Mouse (Mus musculus) CH12.LX (cell line): ENCODE results near the gene Ap1s3. TPM values are rescaled to one million over a fixed set of nuclear protein-coding genes. Genes with fewer than 3 reads are reported as not detected.
A peak's percentile ranks its signal among the peaks of the same experiment; 100 is the strongest.

Source experiments
- DNase-seq: peaks from one replicate; pipeline ENCODE4 v3.0.0-alpha.2; 2013; ENCODE audit errors: extremely low read depth
- H3K27ac ChIP-seq: 2 replicates; pipeline ENCODE4 v1.5.1; 2012; ENCODE audit warnings: low read depth, mild to moderate bottlenecking, control low read depth, moderate library complexity; ENCODE audit not compliant: insufficient read depth
- H3K27me3 ChIP-seq: replicated peaks from 2 replicates; pipeline ENCODE3; 2012; ENCODE audit warnings: inconsistent platforms
- H3K36me3 ChIP-seq, 2 experiments: replicated peaks in 1 of 2; 2 replicates each; pipeline versions ENCODE3 to v1.6.1; 2012; ENCODE audit warnings: inconsistent platforms in 1 of 2, low read length in 1 of 2, mild to moderate bottlenecking in 1 of 2, mixed read lengths in 1 of 2, moderate library complexity in 1 of 2; ENCODE audit not compliant: control insufficient read depth in 1 of 2, insufficient read depth in 1 of 2
- H3K4me1 ChIP-seq, 2 experiments: 2 replicates each; pipeline ENCODE4 v1.6.1; 2012; ENCODE audit warnings: inconsistent platforms in 1 of 2, moderate library complexity in 1 of 2; ENCODE audit not compliant: insufficient read depth in 2 of 2, control insufficient read depth in 1 of 2
- H3K4me2 ChIP-seq: 2 replicates; pipeline ENCODE4 v1.6.1; 2012; ENCODE audit warnings: low read depth, mild to moderate bottlenecking, control low read depth; ENCODE audit not compliant: poor library complexity, insufficient read depth, severe bottlenecking
- H3K4me3 ChIP-seq, 3 experiments: fragments of 150-350 bp in 1 of 3; sonication (generic) in 1 of 3; replicated peaks in 1 of 3; 2 replicates each; pipeline versions ENCODE3 to v1.5.1; 2011 to 2012; ENCODE audit warnings: low read depth in 2 of 3, low read length in 2 of 3, mild to moderate bottlenecking in 2 of 3, moderate library complexity in 2 of 3, control low read depth in 1 of 3, improper control_type of control experiment in 1 of 3, inconsistent platforms in 1 of 3, mixed read lengths in 1 of 3; ENCODE audit not compliant: poor library complexity in 1 of 3
- H3K79me2 ChIP-seq: replicated peaks from 2 replicates; pipeline ENCODE4 v1.6.1; 2012; ENCODE audit warnings: mild to moderate bottlenecking, moderate library complexity; ENCODE audit not compliant: control insufficient read depth, poor library complexity, insufficient read depth, severe bottlenecking; ENCODE audit errors: extremely low read depth
- H3K9ac ChIP-seq: 2 replicates; pipeline ENCODE4 v1.6.1; 2012; ENCODE audit warnings: low read depth, mild to moderate bottlenecking, control low read depth, moderate library complexity; ENCODE audit not compliant: insufficient read depth
- H3K9me3 ChIP-seq: replicated peaks from 2 replicates; pipeline ENCODE3; 2012; ENCODE audit warnings: low read length, inconsistent platforms, mixed read lengths
- BHLHE40 ChIP-seq: IDR thresholded peaks from 2 replicates; pipeline ENCODE4 v1.6.1; 2011; ENCODE audit warnings: mild to moderate bottlenecking, low read depth, low read length, improper control_type of control experiment
- CTCF ChIP-seq, 2 experiments: IDR thresholded peaks in 1 of 2; conservative IDR thresholded peaks in 1 of 2; 2 replicates each; pipeline ENCODE4 v1.5.1; 2011 to 2012; ENCODE audit warnings: low read depth in 2 of 2, low read length in 2 of 2, improper control_type of control experiment in 1 of 2, inconsistent platforms in 1 of 2, mild to moderate bottlenecking in 1 of 2, moderate library complexity in 1 of 2
- ELF1 ChIP-seq: IDR thresholded peaks from 2 replicates; pipeline ENCODE4 v1.6.1; 2014; ENCODE audit warnings: low read depth, mild to moderate bottlenecking, inconsistent platforms, low read length, improper control_type of control experiment
- EP300 ChIP-seq: IDR thresholded peaks from 2 replicates; pipeline ENCODE4 v1.6.1; 2011; ENCODE audit warnings: low read length, improper control_type of control experiment
- ETS1 ChIP-seq: conservative IDR thresholded peaks from 2 replicates; pipeline ENCODE4 v1.6.1; 2012; ENCODE audit warnings: low read depth, mild to moderate bottlenecking, inconsistent platforms, low read length, improper control_type of control experiment, moderate library complexity
- GABPA ChIP-seq: IDR thresholded peaks from 2 replicates; pipeline ENCODE4 v1.6.1; 2012; ENCODE audit warnings: low read depth, low read length, improper control_type of control experiment, inconsistent platforms; ENCODE audit not compliant: insufficient replicate concordance
- HCFC1 ChIP-seq: IDR thresholded peaks from 2 replicates; pipeline ENCODE4 v1.6.1; 2012; ENCODE audit warnings: low read depth, mild to moderate bottlenecking, inconsistent platforms, low read length, improper control_type of control experiment
- IRF4 ChIP-seq: IDR thresholded peaks from 2 replicates; pipeline ENCODE4 v1.6.1; 2014; ENCODE audit warnings: low read depth, mild to moderate bottlenecking, inconsistent platforms, low read length, improper control_type of control experiment
- MXI1 ChIP-seq: IDR thresholded peaks from 2 replicates; pipeline ENCODE4 v1.6.1; 2011; ENCODE audit warnings: mild to moderate bottlenecking, low read depth, low read length, improper control_type of control experiment
- NRF1 ChIP-seq: IDR thresholded peaks from 2 replicates; pipeline ENCODE4 v1.6.1; 2014; ENCODE audit warnings: low read depth, mild to moderate bottlenecking, inconsistent platforms, low read length, improper control_type of control experiment, moderate library complexity
- POLR2AphosphoS2 ChIP-seq: IDR thresholded peaks from 2 replicates; pipeline ENCODE4 v1.6.1; 2011; ENCODE audit warnings: low read depth, low read length, improper control_type of control experiment
- RAD21 ChIP-seq: IDR thresholded peaks from 2 replicates; pipeline ENCODE4 v1.6.1; 2011; ENCODE audit warnings: low read depth, mild to moderate bottlenecking, low read length, improper control_type of control experiment, moderate library complexity
- SMC3 ChIP-seq: IDR thresholded peaks from 2 replicates; pipeline ENCODE4 v1.6.1; 2011; ENCODE audit warnings: low read depth, low read length, improper control_type of control experiment
- TBP ChIP-seq: conservative IDR thresholded peaks from 2 replicates; pipeline ENCODE4 v1.6.1; 2011; ENCODE audit warnings: low read depth, low read length, improper control_type of control experiment
- USF1 ChIP-seq: IDR thresholded peaks from 2 replicates; pipeline ENCODE4 v1.6.1; 2014; ENCODE audit warnings: low read depth, mild to moderate bottlenecking, inconsistent platforms, low read length, improper control_type of control experiment
- dilution Hi-C: fragments of 300-500 bp; cut with MboI; formaldehyde crosslinking; loops from 2 replicates; pipeline ENCODE4 v1.14.3; 2020; ENCODE audit warnings: low sequenced_read_pairs; ENCODE audit not compliant: extremely low pct_unique_long_range_greater_than_20kb, extremely low pct_ligation_motif_present
- in situ Hi-C: fragments of 300-500 bp; cut with MboI; formaldehyde crosslinking; loops from 3 replicates; pipeline ENCODE4 v1.14.3; 2019; ENCODE audit warnings: low sequenced_read_pairs, low pct_ligation_motif_present, low pct_unique_long_range_greater_than_20kb, mixed read lengths
- polyA plus RNA-seq: library from polyadenylated mRNA; unstranded; fragments of >175 nt; gene quantifications from 2 replicates; pipeline ENCODE4 v1.2.1, GENCODE M21; 2012; ENCODE audit warnings: low read depth; ENCODE audit not compliant: insufficient read length
- total RNA-seq, 2 experiments: library from RNA; depleted of rRNA; stranded (reverse); fragments of 300-350 nt in 1 of 2; fragments of >200 nt in 1 of 2; gene quantifications; 2 replicates each; pipeline ENCODE4 v1.2.3; 2012 to 2014

Gene Ap1s3
- total and polyA plus RNA-seq, 3 experiments, result 10.5 to 36.6 (median 13.9) TPM

- peaks cover 5% of the 10 kb centered on the region for H3K79me2 ChIP-seq
- H3K9ac ChIP-seq, result no peak overlapping the region
- no peaks in the 10 kb centered on the region for H3K27me3 ChIP-seq
- peaks cover 0 to 33% of the 10 kb centered on the region in 2 experiments for H3K36me3 ChIP-seq
- dilution Hi-C loops (no loop called here), in situ Hi-C loops (loop anchor here (25.0 kb wide), 2 partner anchors 930 to 1105 kb away; no protein-coding TSS in a partner anchor)
- no peak overlapping the region for H3K27ac ChIP-seq
- H3K4me1 ChIP-seq, result peaks cover 9 to 65% of the 10 kb centered on the region in 2 experiments
- TF ChIP-seq BHLHE40 (no peak), GABPA (no peak), ETS1 (no peak), CTCF (conservative IDR thresholded peaks at IDR 0.05 in 1 of 2, IDR thresholded peaks at IDR 0.05 in 1 of 2; ENCODE audit: low read depth in 2 of 2, low read length in 2 of 2) (no peak), HCFC1 (no peak), IRF4 (peak; percentile 86), ELF1 (no peak), TBP (no peak), EP300 (peak; percentile 87)
- DNase-seq, result no peak
- no peak overlapping the region for H3K4me3 ChIP-seq
- no peaks in the 10 kb centered on the region for H3K9me3 ChIP-seq
- H3K4me2 ChIP-seq, result no peak overlapping the region
These were observed 29.1 kb downstream of the Ap1s3 start for GRCm38 (mm10) chr1:79642680-79643079.

DNA sequence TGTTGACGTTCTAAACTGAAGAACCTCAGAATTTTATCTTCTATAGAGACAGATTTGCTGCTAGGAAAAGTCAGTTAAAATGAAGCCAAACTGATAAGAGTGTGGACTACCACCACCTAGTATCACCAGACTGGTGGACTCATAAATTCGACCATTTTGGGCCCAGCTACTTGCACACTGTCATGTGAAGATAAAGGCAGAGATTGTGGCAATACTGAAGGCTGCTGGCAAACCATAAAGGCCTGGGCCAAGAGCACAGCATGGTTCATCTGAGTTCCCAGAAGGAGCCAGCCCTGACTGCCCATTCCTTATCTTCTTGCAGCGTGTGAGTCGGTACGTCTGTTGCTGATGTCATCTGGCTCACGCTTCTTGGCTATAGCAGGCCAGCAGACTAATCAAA lies 30.4 kb downstream of the Ap1s3 start:
- Histone ChIP-seq H3K4me2 (no peak overlapping the region), H3K4me1 (peaks cover 9 to 63% of the 10 kb centered on the region in 2 experiments), H3K9me3 (peaks cover 2% of the 10 kb centered on the region), H3K27ac (no peak overlapping the region), H3K4me3 (no peak overlapping the region), H3K36me3 (peaks cover 0 to 38% of the 10 kb centered on the region in 2 experiments), H3K9ac (no peak overlapping the region), H3K79me2 (peaks cover 5% of the 10 kb centered on the region), H3K27me3 (no peaks in the 10 kb centered on the region)
- no peak for DNase-seq
- dilution Hi-C loops, result no loop called here
- in situ Hi-C loops, result loop anchor here (25.0 kb wide), 2 partner anchors 929 to 1104 kb away; no protein-coding TSS in a partner anchor
- no peak for TF ChIP-seq MXI1
- no peak for TF ChIP-seq NRF1
- no peak for TF ChIP-seq BHLHE40
- no peak for TF ChIP-seq EP300
- TF ChIP-seq USF1, result no peak

DNA sequence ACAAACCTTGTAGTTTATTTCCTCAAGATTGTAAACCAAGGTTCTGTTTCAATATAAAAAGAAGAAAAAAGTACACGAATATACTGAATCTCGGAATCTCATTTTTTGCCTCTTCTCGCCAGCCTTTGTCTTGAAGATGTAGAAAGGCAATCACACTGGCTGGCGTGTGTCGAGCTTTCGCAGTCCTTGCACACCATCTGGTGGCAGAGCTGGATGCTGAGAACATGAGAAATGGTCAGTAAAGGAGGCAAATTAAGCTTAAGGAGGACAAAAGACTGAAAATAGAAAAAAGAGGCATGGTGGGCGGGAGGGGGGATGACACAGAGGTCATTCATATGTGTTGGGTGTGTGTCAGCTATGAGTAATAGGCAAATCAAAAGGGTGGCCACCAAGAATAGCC lies 31.6 kb downstream of the Ap1s3 start:
- dilution Hi-C loops (no loop called here), in situ Hi-C loops (loop anchor here (25.0 kb wide), 2 partner anchors 928 to 1103 kb away; no protein-coding TSS in a partner anchor)
- DNase-seq, result peak; percentile 33
- peaks cover 2% of the 10 kb centered on the region for H3K79me2 ChIP-seq
- H3K9me3 ChIP-seq, result peaks cover 2% of the 10 kb centered on the region
- peaks cover 9 to 51% of the 10 kb centered on the region in 2 experiments for H3K4me1 ChIP-seq
- no peak overlapping the region for H3K4me3 ChIP-seq
- no peak for TF ChIP-seq POLR2AphosphoS2
- TF ChIP-seq RAD21, result peak; percentile 63
- TF ChIP-seq SMC3, result peak; percentile 48
- TF ChIP-seq CTCF (conservative IDR thresholded peaks at IDR 0.05 in 1 of 2, IDR thresholded peaks at IDR 0.05 in 1 of 2; ENCODE audit: low read depth in 2 of 2, low read length in 2 of 2), result peak in 1 of 2 experiments; percentile 56; a peak in 2 of 4 replicates
- H3K9ac ChIP-seq, result no peak overlapping the region
- no peak overlapping the region for H3K4me2 ChIP-seq
- no peaks in the 10 kb centered on the region for H3K27me3 ChIP-seq
- H3K27ac ChIP-seq, result no peak overlapping the region
- peaks cover 0 to 40% of the 10 kb centered on the region in 2 experiments for H3K36me3 ChIP-seq
